Mouse (Mus musculus) liver, embryonic 14.5 days (tissue): Measurements from ENCODE around the gene Tmprss6.

Experiments
- CTCF ChIP-seq: IDR thresholded peaks from 2 replicates; pipeline ENCODE4 v1.5.1; 2016; ENCODE audit warnings: antibody characterized with exemption, low read depth, control low read depth
- EP300 ChIP-seq: IDR thresholded peaks from 2 replicates; pipeline ENCODE4 v1.6.1; 2016; ENCODE audit warnings: antibody characterized with exemption, low read depth

DNA sequence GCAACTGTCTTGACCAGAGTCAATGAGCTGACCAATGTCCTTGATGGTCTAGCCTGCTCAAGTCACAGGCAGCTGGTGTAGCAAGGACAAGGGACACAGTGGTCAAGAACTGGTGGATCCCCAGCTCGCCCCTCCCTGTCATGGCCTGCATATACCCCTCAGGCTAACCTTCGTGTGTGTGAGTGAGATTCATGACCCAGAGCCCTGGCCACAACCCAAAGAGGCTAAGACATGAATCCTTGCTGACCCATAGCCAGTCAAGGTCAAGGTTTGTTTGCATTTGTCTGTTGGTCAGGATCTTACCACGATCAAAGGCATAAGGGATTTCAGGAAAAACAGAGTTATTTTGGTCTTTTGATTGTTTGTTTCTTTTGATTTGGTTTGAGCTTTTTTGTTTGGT is 14.1 kb upstream of the Tmprss6 start:
- TF ChIP-seq EP300, result no peak
- no peak for TF ChIP-seq CTCF
